8 mouse cellular contexts compared by ENCODE assay signal in genomic region chr15:99294287-99294686, GRCm38 (mm10). TPM values are rescaled to one million over a fixed set of nuclear protein-coding genes. Genes with fewer than 3 reads are reported as not detected.
DNase-seq lines count a peak whose midpoint lies in the region; ATAC-seq and TF ChIP-seq lines count a peak whose summit lies in the region.

No protein-coding gene starts in this region.

- H3K27ac ChIP-seq in layer of hippocampus, adult 2 months, result peak overlapping the region; percentile 87
- no peak overlapping the region for H3K27ac ChIP-seq in bone marrow macrophage, adult 2 months (ENCODE audit: insufficient read depth, low read depth, low read length)

- TF ChIP-seq CTCF in layer of hippocampus, adult 2 months (conservative IDR thresholded peaks at IDR 0.05), result no peak
- no peak for TF ChIP-seq CTCF in bone marrow macrophage, adult 2 months (IDR thresholded peaks at IDR 0.05; ENCODE audit: low read depth, low read length)

- no peak for TF ChIP-seq POLR2A in bone marrow macrophage, adult 2 months (IDR thresholded peaks at IDR 0.05; ENCODE audit: borderline replicate concordance, low read depth, low read length)
- no peak for TF ChIP-seq POLR2A in myocyte (IDR thresholded peaks at IDR 0.05; ENCODE audit: insufficient read length, low read depth)

- ATAC-seq in inflammation-experienced regulatory T-cells, adult 6 months, result peak; percentile 46

- H3K4me3 ChIP-seq in layer of hippocampus, adult 2 months, result peak overlapping the region; percentile 86
- H3K4me3 ChIP-seq in bone marrow macrophage, adult 2 months (ENCODE audit: insufficient read depth, low read length), result peak overlapping the region; percentile 69
- H3K4me3 ChIP-seq in myocyte, result peak overlapping the region; percentile 46

- H3K36me3 ChIP-seq in myocyte (ENCODE audit: control insufficient read depth, insufficient read depth), result no peaks in the 10 kb centered on the region

- H3K4me1 ChIP-seq in bone marrow macrophage, adult 2 months (ENCODE audit: control insufficient read depth, insufficient read depth, low read length), result peaks cover 10% of the 10 kb centered on the region

- H3ac ChIP-seq in myocyte (ENCODE audit: control insufficient read depth, insufficient read length), result peak overlapping the region; percentile 19

- H3K4me2 ChIP-seq in myocyte (ENCODE audit: low read depth), result peak overlapping the region; percentile 83

- no peaks in the 10 kb centered on the region for H3K27me3 ChIP-seq in myocyte (ENCODE audit: control insufficient read depth, insufficient read depth, insufficient read length)

- no peak for DNase-seq in layer of hippocampus, adult 2 months (ENCODE audit: low spot score in 2 of 2)
- no peak for DNase-seq in layer of hippocampus, adult 9-10 months (ENCODE audit: low spot score)
- DNase-seq in layer of hippocampus, adult 8-10 months (ENCODE audit: low spot score in 2 of 2), result no peak
- DNase-seq in left cerebral cortex, adult 11 months (ENCODE audit: low spot score), result no peak
- DNase-seq in kidney, postnatal 4 days, result no peak

- H3K79me2 ChIP-seq in myocyte (ENCODE audit: control insufficient read depth, insufficient read depth), result no peaks in the 10 kb centered on the region

TF ChIP-seq in myocyte, 11 proteins besides CTCF, POLR2A, EP300 and RAD21:
- no peak for TF ChIP-seq MYOG (IDR thresholded peaks at IDR 0.05; ENCODE audit: control insufficient read depth in 1 of 3, insufficient read depth in 1 of 3, insufficient read length in 2 of 3, low read depth in 2 of 3)
- TF ChIP-seq CEBPB (IDR thresholded peaks at IDR 0.05; ENCODE audit: insufficient read depth, poor library complexity, severe bottlenecking), result no peak
- no peak for TF ChIP-seq REST (IDR thresholded peaks at IDR 0.05; ENCODE audit: insufficient read depth, insufficient read length)
- TF ChIP-seq E2F4 (IDR thresholded peaks at IDR 0.05; ENCODE audit: insufficient read depth), result no peak
- no peak for TF ChIP-seq POLR2AphosphoS2 (IDR thresholded peaks at IDR 0.05; ENCODE audit: insufficient read length, low read depth)
- TF ChIP-seq MYOD1 (IDR thresholded peaks at IDR 0.05; ENCODE audit: control insufficient read depth in 1 of 3, insufficient read length in 2 of 3, low read depth in 2 of 3), result no peak
- TF ChIP-seq USF1 (IDR thresholded peaks at IDR 0.05; ENCODE audit: low read depth), result no peak
- no peak for TF ChIP-seq MAX (IDR thresholded peaks at IDR 0.05; ENCODE audit: low read depth)
- TF ChIP-seq TCF3 (IDR thresholded peaks at IDR 0.05; ENCODE audit: insufficient read length, low read depth), result no peak
- TF ChIP-seq SRF (IDR thresholded peaks at IDR 0.05; ENCODE audit: control insufficient read depth, insufficient read length, low read depth), result no peak
- TF ChIP-seq TCF12 (IDR thresholded peaks at IDR 0.05; ENCODE audit: insufficient read depth, poor library complexity, severe bottlenecking), result no peak
TF ChIP-seq in myocyte: peak in this region for 0.

RNA-seq across cellular contexts. Expression of gene Prpf40b, which starts 0.6 kb away (rescaled TPM):
- total RNA-seq in layer of hippocampus, adult 2 months (2021), result 100 to 1,000 TPM; 114 to 119 TPM
- polyA plus RNA-seq in bone marrow macrophage, adult 2 months (2012; ENCODE audit: insufficient read depth, insufficient read length, missing spikeins), result 11.0 and 16.2 TPM in 2 replicates
- 10 to 100 TPM in 2 of 3 experiments, 1 to 10 TPM in 1; 1.6 to 14.9 (median 10.3) TPM for polyA plus RNA-seq in inflammation-experienced regulatory T-cells, adult 6 months (2017; shearing (Covaris generic))
- polyA plus RNA-seq in myocyte (2012; fragmentation: generic; extraction: Trizol), result 59.7 TPM
- total RNA-seq in layer of hippocampus, adult 8-10 months (2022), result 100 to 1,000 TPM in 1 of 4 experiments, 10 to 100 TPM in 3; 93.1 to 117 (median 99.9) TPM

RNA-seq across cellular contexts. Expression of gene Fam186b, which starts 1.4 kb away (rescaled TPM):
- 1 to 10 TPM; 1.2 to 1.9 TPM for total RNA-seq in layer of hippocampus, adult 2 months (2021)
- polyA plus RNA-seq in bone marrow macrophage, adult 2 months (2012; ENCODE audit: insufficient read depth, insufficient read length, missing spikeins), result not detected in 2 replicates
- polyA plus RNA-seq in inflammation-experienced regulatory T-cells, adult 6 months (2017; shearing (Covaris generic)), result under 1 TPM in 2 of 3 experiments, not detected in 1; 0.29 to 0.48 TPM
- polyA plus RNA-seq in myocyte (2012; fragmentation: generic; extraction: Trizol), result 0.06 TPM
- total RNA-seq in layer of hippocampus, adult 8-10 months (2022), result 1 to 10 TPM in 3 of 4 experiments, under 1 TPM in 1; 0.61 to 2.6 (median 1.6) TPM

RNA-seq across cellular contexts. Expression of gene Mcrs1, which starts 42.5 kb away (rescaled TPM):
- total RNA-seq in layer of hippocampus, adult 2 months (2021), result 10 to 100 TPM; 73.7 to 77.4 TPM
- polyA plus RNA-seq in bone marrow macrophage, adult 2 months (2012; ENCODE audit: insufficient read depth, insufficient read length, missing spikeins), result 29.4 and 29.9 TPM in 2 replicates
- polyA plus RNA-seq in inflammation-experienced regulatory T-cells, adult 6 months (2017; shearing (Covaris generic)), result 10 to 100 TPM; 48.4 to 56.9 (median 49.1) TPM
- 99.1 TPM for polyA plus RNA-seq in myocyte (2012; fragmentation: generic; extraction: Trizol)
- total RNA-seq in layer of hippocampus, adult 8-10 months (2022), result 10 to 100 TPM; 69.6 to 85.0 (median 73.3) TPM
